Mouse (Mus musculus) liver, embryonic 16.5 days (tissue): ENCODE results near the gene Zbtb17. TPM values are rescaled to one million over a fixed set of nuclear protein-coding genes. Genes with fewer than 3 reads are reported as not detected.

ENCODE experiments used
- ATAC-seq: fragments of 200-750 bp; cut with Nextera tagmentation; 2 replicates; pipeline ENCODE4 v1.8.0; 2017; ENCODE audit warnings: low read depth, mild to moderate bottlenecking, moderate number of reproducible peaks, moderate library complexity
- H3K27ac ChIP-seq: fragments of 300-500 bp; sonication (generic); 2 replicates; pipeline ENCODE4 v1.5.1; 2014; ENCODE audit warnings: mild to moderate bottlenecking, low read length
- H3K27me3 ChIP-seq: fragments of 300-500 bp; sonication (generic); 2 replicates; pipeline ENCODE4 v1.6.1; 2014; ENCODE audit warnings: low read depth, low read length, mixed read lengths; ENCODE audit not compliant: control insufficient read depth, insufficient read depth
- H3K36me3 ChIP-seq: fragments of 300-500 bp; sonication (generic); 2 replicates; pipeline ENCODE4 v1.6.1; 2014; ENCODE audit warnings: mild to moderate bottlenecking; ENCODE audit not compliant: control insufficient read depth, insufficient read depth
- H3K4me1 ChIP-seq: fragments of 300-500 bp; sonication (generic); 2 replicates; pipeline ENCODE4 v1.6.1; 2014; ENCODE audit warnings: low read depth, low read length, mixed read lengths; ENCODE audit not compliant: control insufficient read depth
- H3K4me2 ChIP-seq: fragments of 300-500 bp; sonication (generic); 2 replicates; pipeline ENCODE4 v1.6.1; 2014; ENCODE audit warnings: low read depth, low read length, mixed read lengths
- H3K4me3 ChIP-seq: fragments of 300-500 bp; sonication (generic); 2 replicates; pipeline ENCODE4 v1.5.1; 2014; ENCODE audit warnings: low read depth, mild to moderate bottlenecking, low read length
- H3K9ac ChIP-seq: fragments of 300-500 bp; sonication (generic); 2 replicates; pipeline ENCODE4 v1.6.1; 2014; ENCODE audit warnings: low read depth, low read length
- H3K9me3 ChIP-seq: fragments of 300-500 bp; sonication (generic); replicated peaks from 2 replicates; pipeline ENCODE4 v1.6.1; 2016; ENCODE audit warnings: low read length; ENCODE audit not compliant: control insufficient read depth
- WGBS: fragments of 180-500 bp; shearing (Covaris S2); extraction: QIAGEN DNeasy Blood & Tissue Kit; methylation state at CpG from one replicate; pipeline ENCODE4 v1.1.7; 2014; ENCODE audit not compliant: insufficient replicate concordance; 5-methylcytosine and 5-hydroxymethylcytosine counted together
- polyA plus RNA-seq: library from polyadenylated mRNA; unstranded; fragments of >200 nt; fragmentation: Nextera tagmentation; extraction: Ambion mirVana; gene quantifications from 2 replicates; pipeline ENCODE4 v1.2.1, GENCODE M21; 2015

Zbtb17 gene
- polyA plus RNA-seq, 1 experiment from 2014 or later, result 6.6 TPM

- Histone ChIP-seq H3K9ac (no peak overlapping the region), H3K9me3 (no peaks in the 10 kb centered on the region), H3K4me3 (no peak overlapping the region), H3K27me3 (peaks cover 4% of the 10 kb centered on the region; the same call in 1 of the 2 replicates), H3K4me2 (no peak overlapping the region), H3K27ac (no peak overlapping the region), H3K4me1 (peaks cover 2% of the 10 kb centered on the region; the same call in 1 of the 2 replicates), H3K36me3 (no peaks in the 10 kb centered on the region)
- no peak for ATAC-seq
- WGBS, result 71% methylated on average over 3 of the region's 3 CpGs
Observed at GRCm38 (mm10) chr4:141408577-141408976, 35.9 kb upstream of the Zbtb17 start.

GRCm38 (mm10) chr4:141411430-141411992 is 32.9 kb upstream of the Zbtb17 start:
- H3K4me1 ChIP-seq, result no peaks in the 10 kb centered on the region
- ATAC-seq, result no peak
- 18% methylated on average over 22 of the region's 22 CpGs for WGBS

GRCm38 (mm10) chr4:141415924-141416323 is 28.5 kb upstream of the Zbtb17 start, which contains the start of gene Clcnkb:
TSS of gene Clcnkb (minus strand) at chr4:141416014.
- Histone ChIP-seq H3K4me3 (no peak within 1 kb of the TSS), H3K27me3 (no peaks in the 10 kb centered on the region), H3K36me3 (no peaks in the 10 kb centered on the region), H3K4me1 (peaks cover 3% of the 10 kb centered on the region), H3K9me3 (no peaks in the 10 kb centered on the region), H3K9ac (no peak within 1 kb of the TSS), H3K4me2 (no peak within 1 kb of the TSS), H3K27ac (no peak within 1 kb of the TSS)
- WGBS, result 39% methylated on average over 7 of the region's 7 CpGs
- no peak for ATAC-seq

More at GRCm38 (mm10) chr4:141411430-141411992, 32.9 kb upstream of the Zbtb17 start:
- Histone ChIP-seq H3K27me3 (peaks cover 4% of the 10 kb centered on the region; the same call in 1 of the 2 replicates), H3K27ac (no peak overlapping the region), H3K36me3 (no peaks in the 10 kb centered on the region), H3K9ac (no peak overlapping the region), H3K4me2 (no peak overlapping the region), H3K4me3 (no peak overlapping the region), H3K9me3 (no peaks in the 10 kb centered on the region)

- Histone ChIP-seq H3K27ac (no peak overlapping the region), H3K27me3 (no peaks in the 10 kb centered on the region; the same call in 1 of the 2 replicates), H3K36me3 (no peaks in the 10 kb centered on the region), H3K4me3 (no peak overlapping the region), H3K9me3 (no peaks in the 10 kb centered on the region), H3K9ac (no peak overlapping the region), H3K4me1 (peaks cover 7% of the 10 kb centered on the region), H3K4me2 (no peak overlapping the region)
- WGBS, result 25% methylated on average over 27 of the region's 27 CpGs
- ATAC-seq, result no peak
Observed at GRCm38 (mm10) chr4:141419398-141420191, 24.9 kb upstream of the Zbtb17 start.

GRCm38 (mm10) chr4:141420192-141420829 is 24.1 kb upstream of the Zbtb17 start, which contains the start of gene Hspb7:
TSS of gene Hspb7 (plus strand) at chr4:141420779.
- no peak for ATAC-seq
- Histone ChIP-seq H3K4me2 (no peak within 1 kb of the TSS), H3K4me3 (no peak within 1 kb of the TSS), H3K4me1 (peaks cover 7% of the 10 kb centered on the region), H3K36me3 (no peaks in the 10 kb centered on the region), H3K27me3 (peaks cover 3% of the 10 kb centered on the region), H3K9ac (no peak within 1 kb of the TSS), H3K27ac (no peak within 1 kb of the TSS), H3K9me3 (no peaks in the 10 kb centered on the region)
- 48% methylated on average over 9 of the region's 9 CpGs for WGBS

- Histone ChIP-seq H3K27me3 (peaks cover 6% of the 10 kb centered on the region), H3K4me2 (no peak overlapping the region), H3K36me3 (no peaks in the 10 kb centered on the region), H3K4me1 (peaks cover 7% of the 10 kb centered on the region), H3K9me3 (no peaks in the 10 kb centered on the region), H3K4me3 (no peak overlapping the region), H3K27ac (no peak overlapping the region), H3K9ac (no peak overlapping the region)
- ATAC-seq, result no peak; the same call in 1 of the 2 replicates
- WGBS, result 39% methylated on average over 9 of the region's 9 CpGs
Observed at GRCm38 (mm10) chr4:141420886-141421285, 23.6 kb upstream of the Zbtb17 start.

GRCm38 (mm10) chr4:141421423-141421822 is 23.0 kb upstream of the Zbtb17 start:
- Histone ChIP-seq H3K4me1 (peaks cover 7% of the 10 kb centered on the region), H3K36me3 (no peaks in the 10 kb centered on the region), H3K27ac (no peak overlapping the region), H3K4me2 (no peak overlapping the region), H3K9me3 (no peaks in the 10 kb centered on the region), H3K9ac (no peak overlapping the region), H3K4me3 (no peak overlapping the region), H3K27me3 (peaks cover 6% of the 10 kb centered on the region)
- ATAC-seq, result no peak
- WGBS, result 66% methylated on average over 14 of the region's 14 CpGs

- no peaks in the 10 kb centered on the region for H3K9me3 ChIP-seq
- H3K4me2 ChIP-seq, result no peak overlapping the region
- 58% methylated on average over 5 of the region's 5 CpGs for WGBS
- no peak for ATAC-seq
- H3K36me3 ChIP-seq, result no peaks in the 10 kb centered on the region
- H3K9ac ChIP-seq, result no peak overlapping the region
- peaks cover 6% of the 10 kb centered on the region for H3K27me3 ChIP-seq
- H3K27ac ChIP-seq, result no peak overlapping the region
- H3K4me1 ChIP-seq, result peaks cover 7% of the 10 kb centered on the region
- H3K4me3 ChIP-seq, result no peak overlapping the region
Observed at GRCm38 (mm10) chr4:141422841-141423240, 21.6 kb upstream of the Zbtb17 start.
